Mouse (Mus musculus) left cerebral cortex, adult 2 months (tissue): ENCODE measurements at regions not wholly inside any gene's neighbourhood (a gene's known extent, or its start where the extent isn't known, plus 50 kb on each side); places are given as distances from the start of the nearest gene placed in this dataset.
A peak's percentile ranks its signal among the peaks of the same experiment; 100 is the strongest.
"Not testable (repeated sequence)": the region's sequence is repeated elsewhere in the genome, so short reads cannot be mapped to it uniquely, and the experiment has no call there.

ENCODE experiments used
- DNase-seq, 2 experiments: peaks; one replicate each; pipeline ENCODE4 v3.0.0; 2021 to 2022; ENCODE audit warnings: low spot score in 2 of 2, mixed read lengths in 1 of 2; ENCODE audit errors: extremely low spot score in 1 of 2
- H3K27ac ChIP-seq: fragments of 200-600 bp; 2 replicates; pipeline ENCODE4 v1.8.1; 2022
- H3K4me3 ChIP-seq: fragments of 200-600 bp; 2 replicates; pipeline ENCODE4 v1.8.1; 2022
- CTCF ChIP-seq: fragments of 200-600 bp; IDR thresholded peaks from 2 replicates; pipeline ENCODE4 v1.8.1; 2022; ENCODE audit warnings: antibody characterized with exemption, mild to moderate bottlenecking, moderate library complexity
- intact Hi-C: fragments of 180-260 bp; cut with DNase I; formaldehyde crosslinking; loops from one replicate; pipeline ENCODE4 v1.15.1; 2025

DNA sequence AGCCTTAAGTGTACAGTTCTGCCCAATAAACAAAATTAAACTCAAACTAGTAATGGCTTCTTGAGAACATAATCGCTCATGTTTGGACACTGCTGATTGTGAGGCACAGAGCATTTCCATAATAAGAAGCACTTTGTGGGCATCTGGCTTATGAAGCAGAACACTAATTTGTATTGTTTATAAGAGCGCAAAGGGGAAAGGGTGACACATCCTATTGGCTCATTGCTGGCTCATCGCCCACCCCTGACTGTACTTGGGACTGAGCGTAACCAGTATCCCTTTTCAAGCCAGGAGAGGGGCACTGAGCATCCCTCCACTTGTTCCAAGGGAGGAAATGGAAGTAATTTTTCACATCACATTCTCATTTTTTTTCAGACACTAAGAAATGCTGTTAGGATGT lies 288.0 kb downstream of the Sfmbt2 start:
- peak in 1 of 2 experiments; percentile 17 for DNase-seq
- TF ChIP-seq CTCF = no peak
- H3K27ac ChIP-seq = 0 out of 2 replicates have a peak overlapping the region, but pooled peaks have one; percentile 28
- intact Hi-C loops = no loop called here
- H3K4me3 ChIP-seq = no peak overlapping the region

DNA sequence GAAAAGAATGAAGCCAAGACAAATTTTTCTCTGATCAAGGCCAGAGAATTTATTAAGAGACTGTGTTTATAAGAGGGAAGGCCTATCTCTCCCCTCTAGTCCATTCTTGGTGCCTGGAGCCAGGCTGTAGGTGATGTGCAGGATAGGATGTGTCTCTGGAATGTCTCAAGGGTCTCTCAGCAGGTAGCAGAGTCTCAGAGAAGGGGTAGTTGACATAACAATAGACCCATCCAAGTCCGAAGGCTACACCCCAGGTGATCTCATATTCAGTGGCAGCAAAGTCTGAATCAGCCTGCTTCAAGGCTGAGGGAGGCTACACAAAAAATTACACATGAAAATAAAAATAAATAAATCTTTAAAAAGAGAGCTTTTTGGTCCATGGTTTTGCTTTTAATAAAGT lies 297.6 kb downstream of the Sfmbt2 start:
- intact Hi-C loops, H3K4me3 ChIP-seq, H3K27ac ChIP-seq, DNase-seq: not testable (repeated sequence)

DNA sequence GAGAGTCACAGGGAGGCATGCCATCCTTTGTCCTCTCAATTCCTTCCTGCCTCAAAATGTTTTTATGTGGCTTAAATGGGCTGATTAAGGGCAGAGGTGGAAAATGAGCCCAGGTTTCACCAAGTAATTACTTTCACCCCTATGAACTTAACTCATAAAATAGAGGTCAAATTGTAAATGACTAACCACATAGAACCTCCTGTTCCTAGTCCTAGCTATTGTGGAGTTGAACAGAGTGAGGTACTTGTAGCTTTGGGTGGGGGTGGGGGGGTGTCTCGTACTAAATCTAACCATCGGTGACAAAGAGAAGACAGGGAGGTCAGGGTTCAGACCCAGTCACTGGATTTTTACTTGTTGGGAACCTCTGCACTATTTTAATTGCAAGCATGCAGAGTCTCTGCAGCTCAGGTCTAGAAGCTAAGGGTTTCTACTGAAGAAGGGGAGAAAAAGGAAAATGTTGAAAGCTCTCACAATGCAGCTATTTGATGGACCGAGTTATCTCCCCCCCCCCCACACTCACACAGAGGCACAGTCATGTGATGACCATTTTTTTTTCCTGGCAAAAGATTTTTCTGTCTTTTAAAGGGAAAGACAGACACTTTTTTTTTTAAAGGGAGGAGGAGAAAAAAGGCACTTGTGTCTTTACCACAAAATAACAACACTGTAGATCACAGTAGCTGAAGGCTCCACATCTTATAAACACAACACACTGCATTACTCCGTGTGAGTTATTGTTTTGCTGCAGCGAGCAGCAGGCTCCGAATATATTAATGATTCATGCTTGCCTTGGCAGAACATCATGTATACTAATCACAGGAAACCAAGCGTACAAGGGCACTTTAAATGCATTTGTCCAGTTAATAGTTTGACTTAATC lies 300.4 kb downstream of the Sfmbt2 start:
- intact Hi-C loops = no loop called here
- H3K27ac ChIP-seq = 0 out of 2 replicates have a peak overlapping the region, but pooled peaks have one; percentile 24
- DNase-seq = no peak
- H3K4me3 ChIP-seq = no peak overlapping the region
- no peak for TF ChIP-seq CTCF

DNA sequence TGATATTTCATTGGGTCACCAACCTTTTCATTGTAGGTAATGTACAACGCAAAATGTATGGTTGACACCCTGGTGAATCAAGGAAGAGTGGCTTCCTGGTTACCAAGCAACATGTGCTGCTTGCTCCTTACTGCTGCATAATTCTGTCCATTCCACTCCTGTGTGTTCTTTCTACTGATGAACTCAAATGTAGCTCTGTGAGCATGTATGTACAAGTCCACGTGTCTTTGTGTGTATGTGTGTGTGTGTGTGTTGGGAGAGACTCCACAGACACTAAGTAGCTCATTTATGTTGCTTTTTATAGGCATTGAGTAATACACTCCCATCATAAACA lies 301.0 kb downstream of the Sfmbt2 start:
- H3K4me3 ChIP-seq = no peak overlapping the region
- intact Hi-C loops = no loop called here
- H3K27ac ChIP-seq = no peak overlapping the region
- no peak for TF ChIP-seq CTCF
- no peak for DNase-seq

DNA sequence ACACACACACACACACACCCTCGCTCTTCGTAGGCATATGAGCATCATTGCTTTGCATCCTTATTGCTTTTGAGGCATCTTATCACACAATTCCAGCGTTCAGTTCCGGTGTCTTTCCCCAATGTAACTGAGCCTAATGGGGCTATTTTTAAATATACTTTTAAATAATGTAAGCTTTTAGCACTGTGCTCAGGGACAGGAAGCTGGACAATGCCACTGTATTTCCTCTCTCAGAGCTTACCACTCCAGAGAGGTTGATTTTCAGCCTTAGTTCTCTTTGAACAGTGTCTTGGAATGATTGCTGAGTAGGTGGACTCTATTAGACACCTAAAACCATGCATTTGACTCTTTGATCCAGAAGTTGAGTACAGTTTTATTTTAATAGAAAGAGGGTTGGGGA lies 301.9 kb downstream of the Sfmbt2 start:
- H3K4me3 ChIP-seq = no peak overlapping the region
- no peak for DNase-seq
- intact Hi-C loops = no loop called here
- no peak overlapping the region for H3K27ac ChIP-seq
- no peak for TF ChIP-seq CTCF

DNA sequence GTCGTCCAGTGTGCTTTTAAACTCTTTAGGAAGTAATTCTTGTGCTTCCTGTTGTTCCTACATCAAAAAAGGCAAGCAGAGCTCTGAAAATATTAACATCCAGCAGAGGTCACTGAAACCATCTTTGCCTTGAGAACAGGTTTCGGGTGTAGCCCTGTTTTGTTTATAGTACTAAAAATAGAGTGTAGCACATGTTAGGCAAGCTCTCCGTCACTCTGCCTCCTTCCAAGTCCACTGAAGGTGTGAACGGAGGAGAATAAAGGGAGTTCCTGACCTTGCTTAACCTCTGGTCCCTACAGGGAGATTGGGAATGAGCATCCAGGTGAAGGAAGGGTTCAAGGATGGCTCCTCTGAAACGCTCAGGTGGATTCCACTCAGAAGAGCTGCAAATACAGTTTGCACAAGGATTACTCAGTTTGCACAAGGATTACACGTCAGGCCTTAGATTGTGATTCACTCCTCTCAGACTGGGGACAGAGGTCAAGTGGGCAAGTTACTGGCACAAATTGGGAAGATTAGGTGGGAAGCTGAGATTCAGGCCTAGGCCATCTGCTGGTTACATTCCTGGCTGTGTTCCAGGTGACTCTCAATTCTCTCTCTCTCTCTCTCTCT lies 304.5 kb downstream of the Sfmbt2 start:
- no peak; the same call in 1 of the 2 replicates for TF ChIP-seq CTCF
- no peak for DNase-seq
- Histone ChIP-seq H3K4me3 (no peak overlapping the region), H3K27ac (no peak overlapping the region)
- intact Hi-C loops = no loop called here

DNA sequence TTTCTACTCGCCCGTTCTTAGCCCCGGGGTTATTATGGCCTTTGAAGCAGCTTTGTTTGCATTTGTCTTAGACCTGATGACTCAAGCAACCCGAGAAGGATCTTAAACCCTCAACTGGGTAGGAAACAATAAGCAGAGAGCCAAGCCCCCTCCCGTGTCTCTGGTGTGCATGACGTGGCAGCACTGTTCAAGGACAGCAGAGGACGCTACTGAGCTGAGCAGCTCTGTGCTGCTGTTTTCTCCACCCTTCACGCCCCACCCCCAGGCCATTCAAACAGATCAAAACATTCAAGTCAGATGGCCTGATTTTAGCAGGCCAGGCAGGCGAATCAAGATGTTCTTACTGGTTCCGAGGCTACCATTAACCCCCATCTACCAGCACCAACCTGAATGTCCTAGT lies 331.1 kb downstream of the Sfmbt2 start:
- DNase-seq = no peak
- no peak overlapping the region for H3K27ac ChIP-seq
- intact Hi-C loops = no loop called here
- H3K4me3 ChIP-seq = no peak overlapping the region
- TF ChIP-seq CTCF = peak; percentile 49

DNA sequence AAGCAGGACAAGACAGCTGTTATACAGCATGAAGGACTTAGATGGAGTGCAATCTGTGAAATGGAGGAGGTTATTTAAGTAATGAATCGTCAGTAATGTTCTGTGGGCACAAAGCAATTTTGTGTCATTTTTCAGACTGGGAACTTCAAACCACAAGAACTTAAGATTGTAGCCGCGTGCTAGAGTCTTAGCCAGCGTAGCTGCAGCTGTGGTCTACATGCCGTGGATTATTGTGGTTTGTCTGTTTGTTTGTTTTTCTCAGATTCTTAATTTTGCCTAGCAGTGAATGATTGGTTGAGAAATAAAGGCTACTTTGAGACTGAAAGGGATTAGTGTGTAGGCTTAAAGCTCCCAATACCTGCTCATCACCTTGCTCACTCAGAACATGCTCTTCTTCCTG lies 348.1 kb downstream of the Sfmbt2 start:
- no peak overlapping the region for H3K4me3 ChIP-seq
- no peak overlapping the region for H3K27ac ChIP-seq
- TF ChIP-seq CTCF = no peak
- no peak for DNase-seq
- intact Hi-C loops = no loop called here

DNA sequence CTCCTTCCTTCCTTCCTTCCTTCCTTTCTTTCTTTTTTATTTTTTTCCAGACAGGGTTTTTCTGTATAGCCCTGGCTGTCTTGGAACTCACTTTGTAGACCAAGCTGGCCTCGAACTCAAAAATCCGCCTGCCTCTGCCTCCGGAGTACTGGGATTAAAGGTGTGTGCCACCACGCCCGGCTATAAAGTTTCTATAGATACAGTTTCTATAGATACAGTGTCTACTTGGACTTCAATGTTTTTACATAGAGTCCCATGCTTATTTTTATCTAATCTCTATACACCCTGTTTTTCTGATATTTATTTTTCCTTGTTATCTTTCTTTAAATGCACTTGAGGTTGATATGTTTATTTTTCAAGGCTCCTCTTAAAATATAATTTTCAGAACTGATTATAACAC lies 364.0 kb downstream of the Sfmbt2 start:
- DNase-seq, intact Hi-C loops, H3K27ac ChIP-seq, H3K4me3 ChIP-seq: not testable (repeated sequence)

DNA sequence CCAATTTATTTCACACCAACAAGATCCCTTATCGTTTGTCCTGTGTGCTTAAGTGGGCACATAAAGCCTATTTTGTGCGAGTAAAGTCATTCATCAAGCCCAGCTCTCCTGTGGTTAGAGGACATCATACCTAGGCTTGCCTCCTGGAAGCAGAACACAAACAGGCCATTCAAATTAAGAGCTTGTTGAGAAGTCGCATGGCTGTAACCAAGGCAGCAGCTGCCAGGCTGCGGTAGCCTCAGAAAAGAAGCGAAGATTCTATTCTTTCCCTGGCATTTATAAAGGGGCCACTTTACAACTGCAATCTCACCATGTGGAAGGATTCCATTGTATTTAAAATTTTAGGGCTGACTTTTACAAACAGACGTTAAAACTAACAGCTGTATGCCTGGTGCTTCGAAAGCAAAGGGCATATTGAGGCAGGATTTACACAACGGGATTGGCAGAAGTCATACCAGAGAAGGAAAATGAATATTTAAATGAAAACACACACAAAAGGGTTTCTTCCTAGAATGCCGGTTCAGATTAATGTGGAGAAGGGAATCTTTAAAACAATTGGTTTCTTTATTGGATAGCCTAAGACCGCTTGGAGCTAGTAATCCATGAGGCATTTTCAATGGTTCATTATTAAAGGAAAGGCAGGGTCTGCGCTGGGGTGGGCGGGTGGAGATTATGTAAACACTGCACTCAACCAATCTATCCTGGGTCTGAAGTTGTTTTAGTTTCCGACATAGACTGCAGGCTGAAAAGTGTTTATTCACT lies 366.6 kb downstream of the Sfmbt2 start:
- Histone ChIP-seq H3K4me3 (no peak overlapping the region), H3K27ac (peak overlapping the region; percentile 13; the same call in 1 of the 2 replicates)
- no peak for TF ChIP-seq CTCF
- DNase-seq = no peak
- intact Hi-C loops = no loop called here

DNA sequence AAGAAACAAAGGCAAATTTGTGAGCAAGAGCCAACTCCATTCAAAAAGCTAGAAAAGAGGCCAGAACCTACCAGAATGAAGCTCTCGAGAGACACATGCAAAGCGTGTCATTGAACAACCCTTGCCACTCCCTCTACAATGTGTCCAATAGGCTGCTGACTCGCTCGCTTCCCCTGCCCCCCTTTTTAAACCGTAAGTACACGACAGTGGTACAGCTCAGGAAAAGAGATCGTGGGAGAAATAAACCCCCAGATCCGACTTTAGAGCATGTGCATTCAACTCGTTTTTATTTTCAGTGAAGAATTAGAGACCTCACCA lies 367.1 kb downstream of the Sfmbt2 start:
- H3K27ac ChIP-seq = no peak overlapping the region
- intact Hi-C loops = no loop called here
- H3K4me3 ChIP-seq = no peak overlapping the region
- TF ChIP-seq CTCF = no peak
- DNase-seq = no peak

DNA sequence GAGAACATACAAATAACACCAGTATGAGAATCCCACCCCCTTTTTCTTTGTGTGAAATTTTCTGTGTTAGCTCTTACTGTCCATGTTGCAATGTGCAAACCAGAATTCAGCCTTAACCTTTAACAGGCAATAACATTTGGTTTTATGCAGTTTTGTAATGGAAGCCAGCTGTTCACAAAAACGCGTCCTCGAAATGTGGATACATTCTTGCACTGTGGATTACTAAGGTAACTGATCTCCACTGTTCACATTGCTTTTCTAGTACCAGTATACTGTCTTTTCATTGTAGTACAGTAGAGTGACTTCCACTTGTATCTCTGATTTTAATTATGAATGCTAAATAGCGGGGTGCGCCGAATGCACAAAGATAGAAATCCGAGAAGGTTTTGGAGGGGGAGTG lies 374.8 kb downstream of the Sfmbt2 start:
- DNase-seq = no peak
- no peak for TF ChIP-seq CTCF
- intact Hi-C loops = no loop called here
- Histone ChIP-seq H3K4me3 (no peak overlapping the region), H3K27ac (no peak overlapping the region)
